ENCODE assay signal across 9 mouse cellular contexts in the genomic region with DNA sequence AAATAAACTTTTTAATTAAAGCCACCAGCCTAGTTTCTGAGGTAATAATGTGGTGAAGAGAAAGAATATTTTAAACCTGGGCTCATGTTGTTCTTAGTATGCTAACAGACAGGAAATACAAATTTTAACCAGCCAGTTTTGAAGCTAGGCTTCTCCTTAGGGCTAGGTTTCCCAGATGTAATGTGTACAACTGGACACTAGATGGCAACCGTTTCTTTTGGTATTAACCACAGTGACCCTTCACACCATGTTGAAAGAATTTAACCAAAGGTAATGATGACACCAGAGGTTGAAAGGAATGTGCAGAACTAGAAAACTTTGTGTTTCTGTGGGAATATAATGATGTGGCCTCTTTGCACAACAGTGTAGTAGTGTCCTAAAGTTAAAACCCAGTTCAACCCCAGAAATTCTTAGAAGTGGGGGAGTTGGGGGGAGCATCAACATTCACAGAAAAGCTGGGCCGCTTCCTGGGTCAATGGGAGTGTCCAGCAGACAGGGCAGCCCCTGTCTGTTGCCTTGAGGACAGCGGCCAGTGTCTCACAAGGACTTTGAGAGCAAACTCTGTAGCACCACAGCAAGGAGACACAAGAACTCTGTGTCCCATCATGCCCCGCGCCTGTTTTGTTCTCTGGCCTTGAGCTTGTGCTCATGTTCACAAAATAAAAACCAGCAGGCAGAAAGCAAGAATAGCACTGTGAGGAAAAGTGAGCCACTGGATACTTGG. TPM values are rescaled to one million over a fixed set of nuclear protein-coding genes. Genes with fewer than 3 reads are reported as not detected.
DNase-seq lines count a peak whose midpoint lies in the region; ATAC-seq and TF ChIP-seq lines count a peak whose summit lies in the region.
"Had no signal": no experiment of that assay in that cellular context is flagged by ENCODE, and none has a peak within 500 bp of the region (broad histone marks: within the 10 kb centered on the region; RNA-seq: fewer than 3 reads in every experiment).

No protein-coding gene starts in this region.

- peak; percentile 84 to 89 for TF ChIP-seq CTCF in CH12.LX (conservative IDR thresholded peaks at IDR 0.05 in 1 of 2, IDR thresholded peaks at IDR 0.05 in 1 of 2; ENCODE audit: low read depth in 2 of 2, low read length in 2 of 2)
- TF ChIP-seq CTCF in brain, embryonic 14.5 days (IDR thresholded peaks at IDR 0.05; ENCODE audit: borderline replicate concordance, extremely low read depth, insufficient read depth, insufficient read length), result peak; percentile 57; the same call in 1 of the 2 replicates
- TF ChIP-seq CTCF in heart, postnatal 0 days (IDR thresholded peaks at IDR 0.05; ENCODE audit: low read depth), result peak; percentile 77

- no peak for TF ChIP-seq EP300 in CH12.LX (IDR thresholded peaks at IDR 0.05; ENCODE audit: low read length)
- TF ChIP-seq EP300 in heart, postnatal 0 days (IDR thresholded peaks at IDR 0.05; ENCODE audit: low read depth), result no peak

- H3K4me3 ChIP-seq in heart, embryonic 12.5 days, result no peak overlapping the region
- no peak overlapping the region for H3K4me3 ChIP-seq in CH12.LX (replicated peaks in 1 of 3; ENCODE audit: low read depth in 2 of 3, low read length in 2 of 3, poor library complexity in 1 of 3)
- H3K4me3 ChIP-seq in heart, postnatal 0 days (ENCODE audit: low read depth, low read length), result no peak overlapping the region
- no peak overlapping the region for H3K4me3 ChIP-seq in liver, embryonic 12.5 days
- no peak overlapping the region for H3K4me3 ChIP-seq in neural tube, embryonic 14.5 days (ENCODE audit: low read depth, low read length)
- H3K4me3 ChIP-seq: lung, embryonic 15.5 days had no signal

- no peak for TF ChIP-seq POLR2A in CH12.LX (IDR thresholded peaks at IDR 0.05; ENCODE audit: low read depth, low read length)
- TF ChIP-seq POLR2A in brain, embryonic 14.5 days (IDR thresholded peaks at IDR 0.05; ENCODE audit: borderline replicate concordance, extremely low read depth, insufficient read depth, insufficient read length, poor library complexity, severe bottlenecking), result no peak

- H3K79me2 ChIP-seq in CH12.LX (replicated peaks; ENCODE audit: control insufficient read depth, extremely low read depth, insufficient read depth, poor library complexity, severe bottlenecking), result no peaks in the 10 kb centered on the region

- H3K9me3 ChIP-seq in heart, embryonic 12.5 days (replicated peaks), result no peaks in the 10 kb centered on the region
- no peaks in the 10 kb centered on the region for H3K9me3 ChIP-seq in CH12.LX (replicated peaks; ENCODE audit: low read length)
- no peaks in the 10 kb centered on the region for H3K9me3 ChIP-seq in heart, postnatal 0 days (replicated peaks; ENCODE audit: control insufficient read depth, low read length)
- H3K9me3 ChIP-seq in liver, embryonic 12.5 days (replicated peaks), result no peaks in the 10 kb centered on the region
- H3K9me3 ChIP-seq in neural tube, embryonic 14.5 days (ENCODE audit: control insufficient read depth, low read length), result no peaks in the 10 kb centered on the region
- H3K9me3 ChIP-seq: lung, embryonic 15.5 days had no signal

- in situ Hi-C loops in CH12.LX (cut with MboI; ENCODE audit: low pct_ligation_motif_present, low pct_unique_long_range_greater_than_20kb, low sequenced_read_pairs), result loop anchor here (5.0 kb wide), 1 partner anchor 66 kb away; no protein-coding TSS in a partner anchor

- H3K4me2 ChIP-seq in heart, embryonic 12.5 days, result no peak overlapping the region
- H3K4me2 ChIP-seq in CH12.LX (ENCODE audit: insufficient read depth, low read depth, poor library complexity, severe bottlenecking), result no peak overlapping the region
- no peak overlapping the region for H3K4me2 ChIP-seq in heart, postnatal 0 days (ENCODE audit: low read depth, low read length)
- no peak overlapping the region for H3K4me2 ChIP-seq in liver, embryonic 12.5 days
- H3K4me2 ChIP-seq in neural tube, embryonic 14.5 days (ENCODE audit: low read depth, low read length), result no peak overlapping the region
- H3K4me2 ChIP-seq: lung, embryonic 15.5 days had no signal

- no peaks in the 10 kb centered on the region for H3K27me3 ChIP-seq in heart, embryonic 12.5 days (replicated peaks)
- H3K27me3 ChIP-seq in CH12.LX (replicated peaks), result no peaks in the 10 kb centered on the region
- no peaks in the 10 kb centered on the region for H3K27me3 ChIP-seq in heart, postnatal 0 days (ENCODE audit: control insufficient read depth, insufficient read depth, low read length)
- no peaks in the 10 kb centered on the region for H3K27me3 ChIP-seq in liver, embryonic 12.5 days (replicated peaks)
- no peaks in the 10 kb centered on the region for H3K27me3 ChIP-seq in neural tube, embryonic 14.5 days (ENCODE audit: control insufficient read depth, insufficient read depth, low read length)
- H3K27me3 ChIP-seq: lung, embryonic 15.5 days had no signal

- peak; percentile 83 for TF ChIP-seq RAD21 in CH12.LX (IDR thresholded peaks at IDR 0.05; ENCODE audit: low read depth, low read length)

- 62% methylated on average over 5 of the region's 5 CpGs for WGBS in heart, embryonic 12.5 days
- WGBS in heart, postnatal 0 days, result 64% methylated on average over 5 of the region's 5 CpGs
- WGBS in liver, embryonic 12.5 days (ENCODE audit: insufficient replicate concordance), result 61% methylated on average over 5 of the region's 5 CpGs
- WGBS in neural tube, embryonic 14.5 days, result 60% methylated on average over 5 of the region's 5 CpGs

- peaks cover 12% of the 10 kb centered on the region for H3K4me1 ChIP-seq in heart, embryonic 12.5 days (replicated peaks)
- H3K4me1 ChIP-seq in CH12.LX (ENCODE audit: control insufficient read depth in 1 of 2, insufficient read depth in 2 of 2), result peaks cover 27 to 56% of the 10 kb centered on the region in 2 experiments
- no peaks in the 10 kb centered on the region for H3K4me1 ChIP-seq in heart, postnatal 0 days (ENCODE audit: control insufficient read depth, insufficient read depth)
- peaks cover 24% of the 10 kb centered on the region for H3K4me1 ChIP-seq in liver, embryonic 12.5 days
- H3K4me1 ChIP-seq in neural tube, embryonic 14.5 days (ENCODE audit: control insufficient read depth, insufficient read depth, low read length), result 0 out of 2 replicates have a peak, but pooled peaks cover 7% of the 10 kb centered on the region

- H3K9ac ChIP-seq in heart, embryonic 12.5 days, result no peak overlapping the region
- no peak overlapping the region for H3K9ac ChIP-seq in CH12.LX (ENCODE audit: insufficient read depth, low read depth)
- H3K9ac ChIP-seq in heart, postnatal 0 days (replicated peaks; ENCODE audit: low read depth, low read length), result no peak overlapping the region
- no peak overlapping the region for H3K9ac ChIP-seq in liver, embryonic 12.5 days
- H3K9ac ChIP-seq in neural tube, embryonic 14.5 days (replicated peaks; ENCODE audit: low read depth, low read length), result no peak overlapping the region
- H3K9ac ChIP-seq: lung, embryonic 15.5 days had no signal

- ATAC-seq in heart, embryonic 12.5 days (ENCODE audit: insufficient number of reproducible peaks, low FRiP score), result no peak
- peak; percentile 61 for ATAC-seq in heart, postnatal 0 days (ENCODE audit: insufficient read depth, low read depth)
- no peak for ATAC-seq in liver, embryonic 12.5 days
- ATAC-seq in neural tube, embryonic 14.5 days (ENCODE audit: low read depth), result peak; percentile 41; the same call in 1 of the 2 replicates

- H3K27ac ChIP-seq in heart, embryonic 12.5 days (ENCODE audit: poor library complexity, severe bottlenecking), result no peak overlapping the region
- no peak overlapping the region for H3K27ac ChIP-seq in CH12.LX (ENCODE audit: insufficient read depth, low read depth)
- no peak overlapping the region for H3K27ac ChIP-seq in heart, postnatal 0 days (ENCODE audit: low read depth)
- peak overlapping the region; percentile 11; the same call in 1 of the 2 replicates for H3K27ac ChIP-seq in liver, embryonic 12.5 days
- H3K27ac ChIP-seq in neural tube, embryonic 14.5 days (ENCODE audit: low read depth, low read length), result no peak overlapping the region

- dilution Hi-C loops in CH12.LX (cut with MboI; ENCODE audit: extremely low pct_ligation_motif_present, extremely low pct_unique_long_range_greater_than_20kb, low sequenced_read_pairs), result no loop called here

- DNase-seq in heart, adult 9 months (ENCODE audit: low spot score in 2 of 2), result peak; percentile 38 to 43
- peak; percentile 79 for DNase-seq in CH12.LX (ENCODE audit: extremely low read depth)
- DNase-seq in brain, embryonic 14.5 days (ENCODE audit: low read depth), result peak; percentile 78
- DNase-seq in heart, postnatal 0 days (ENCODE audit: low spot score), result peak; percentile 44
- DNase-seq in layer of hippocampus, adult 8-10 months (ENCODE audit: low spot score in 2 of 2), result no peak

- H3K36me3 ChIP-seq in heart, embryonic 12.5 days, result peaks cover 28% of the 10 kb centered on the region
- H3K36me3 ChIP-seq in CH12.LX (replicated peaks in 1 of 2; ENCODE audit: control insufficient read depth in 1 of 2, insufficient read depth in 1 of 2, low read length in 1 of 2), result peaks cover 36 to 52% of the 10 kb centered on the region in 2 experiments
- peaks cover 34% of the 10 kb centered on the region for H3K36me3 ChIP-seq in heart, postnatal 0 days (replicated peaks; ENCODE audit: control insufficient read depth, insufficient read depth, low read length)
- H3K36me3 ChIP-seq in liver, embryonic 12.5 days, result peaks cover 41% of the 10 kb centered on the region
- no peaks in the 10 kb centered on the region for H3K36me3 ChIP-seq in neural tube, embryonic 14.5 days (ENCODE audit: control insufficient read depth, insufficient read depth, low read length)
- H3K36me3 ChIP-seq: lung, embryonic 15.5 days had no signal

TF ChIP-seq in CH12.LX, 34 proteins besides CTCF, POLR2A, EP300 and RAD21 (continues in another document):
- TF ChIP-seq ZC3H11A (IDR thresholded peaks at IDR 0.05; ENCODE audit: low read depth, low read length), result peak; percentile 40; the same call in 1 of the 2 replicates
- 0 out of 2 replicates have a peak, but pooled peaks have one; percentile 18 for TF ChIP-seq JUN (IDR thresholded peaks at IDR 0.05; ENCODE audit: insufficient read depth, low read depth, low read length)
- TF ChIP-seq TCF12 (IDR thresholded peaks at IDR 0.05; ENCODE audit: low read depth, low read length), result no peak
- peak; percentile 85 for TF ChIP-seq SMC3 (IDR thresholded peaks at IDR 0.05; ENCODE audit: low read depth, low read length)
- no peak for TF ChIP-seq MAZ (IDR thresholded peaks at IDR 0.05; ENCODE audit: low read depth, low read length)

RNA-seq across cellular contexts. Expression of gene Klhl8, which starts 54.6 kb away (rescaled TPM):
- 11.3 and 12.4 TPM in 2 replicates for polyA plus RNA-seq in heart, embryonic 12.5 days (2016; fragmentation: Nextera tagmentation; extraction: Ambion mirVana)
- total RNA-seq in CH12.LX (2012; rRNA removed) (10.1 and 15.6 TPM in 2 replicates), CH12.LX (2014; rRNA removed) (5.4 and 5.7 TPM in 2 replicates)
- polyA plus RNA-seq in CH12.LX (2012; ENCODE audit: insufficient read length, low read depth), result 3.4 and 4.5 TPM in 2 replicates
- 34.3 and 35.6 TPM in 2 replicates for polyA plus RNA-seq in brain, embryonic 14.5 days (2012; rRNA removed)
- 7.4 and 12.8 TPM in 2 replicates for total RNA-seq in heart, postnatal 0 days (2014; rRNA removed; ENCODE audit: low replicate concordance)
- 10.9 and 11.3 TPM in 2 replicates for polyA plus RNA-seq in heart, postnatal 0 days (2015; fragmentation: Nextera tagmentation; extraction: Ambion mirVana)
- polyA plus RNA-seq in liver, embryonic 12.5 days (2016; fragmentation: Nextera tagmentation; extraction: Ambion mirVana), result 2.1 and 2.4 TPM in 2 replicates
- polyA plus RNA-seq in neural tube, embryonic 14.5 days (2014; fragmentation: Nextera tagmentation; extraction: Ambion mirVana), result 45.2 and 45.3 TPM in 2 replicates
- total RNA-seq in layer of hippocampus, adult 8-10 months (2022), result 10 to 100 TPM; 28.9 to 33.5 (median 30.9) TPM

Comparison
In these comparisons a context has a peak if more than half of its experiments do, and no peak if none do; other contexts are left out.
1. ATAC-seq: peak in heart, postnatal 0 days (single experiment) and neural tube, embryonic 14.5 days (single experiment); none in heart, embryonic 12.5 days (single experiment) and liver, embryonic 12.5 days (single experiment).
2. DNase-seq: peak in heart, adult 9 months (2 of 2), CH12.LX (single experiment), brain, embryonic 14.5 days (single experiment) and heart, postnatal 0 days (single experiment); none in layer of hippocampus, adult 8-10 months (0 of 2).
3. Peak in every context shown above with its lines, with median percentiles within 50 percentile points of each other: CTCF ChIP-seq.